Mouse (Mus musculus): ENCODE results near the gene Scube2.

DNA sequence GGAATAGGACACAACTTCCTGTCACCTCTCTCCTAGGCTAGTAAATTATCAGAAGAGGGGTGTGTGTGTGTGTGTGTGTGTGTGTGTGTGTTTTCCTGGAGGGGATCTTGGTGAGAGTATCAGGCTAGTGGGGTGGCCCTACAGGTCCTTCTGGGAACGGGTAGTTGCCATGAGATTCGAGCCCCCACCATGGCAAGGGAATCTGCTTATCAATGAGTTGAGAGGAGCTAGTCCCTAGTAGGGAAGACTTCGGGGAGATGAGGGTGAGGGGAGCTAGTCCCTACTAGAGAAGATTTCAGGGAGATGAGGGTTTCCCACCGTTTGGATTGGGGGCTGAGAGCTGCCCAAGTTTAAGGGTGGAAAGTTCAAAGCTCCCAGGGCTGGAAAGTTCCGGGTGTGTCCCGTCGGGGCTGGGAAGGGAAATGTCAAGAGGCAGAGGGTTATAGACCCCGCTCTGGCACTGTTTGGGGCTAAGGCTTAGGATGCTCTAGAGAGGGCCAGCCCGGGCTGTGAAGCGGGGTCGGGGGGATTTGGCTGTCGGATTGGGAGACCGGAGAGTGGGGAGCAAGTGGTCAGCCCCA is 114.0 kb downstream of the Scube2 start:
- no peak for TF ChIP-seq CTCF (IDR thresholded peaks at IDR 0.05; ENCODE audit: control insufficient read depth, insufficient read depth, low read length)
- no peak for TF ChIP-seq POLR2A (IDR thresholded peaks at IDR 0.05; ENCODE audit: borderline replicate concordance, control insufficient read depth, low read depth, low read length)

Data from bone marrow, adult 2 months (tissue).